Mouse (Mus musculus) ES-Bruce4 (cell line): ENCODE results near the gene Uhrf1.

Experiments used
- CTCF ChIP-seq: IDR thresholded peaks from one replicate; pipeline ENCODE4 v1.8.1; 2011; ENCODE audit warnings: low read depth, low read length
- EP300 ChIP-seq: IDR thresholded peaks from 2 replicates; pipeline ENCODE4 v1.6.1; 2011; ENCODE audit warnings: low read depth, low read length; ENCODE audit not compliant: insufficient read depth
- POLR2A ChIP-seq: IDR thresholded peaks from one replicate; pipeline ENCODE4 v1.8.1; 2011; ENCODE audit warnings: low read length; ENCODE audit not compliant: insufficient read depth

- no peak for TF ChIP-seq CTCF
- TF ChIP-seq POLR2A: no peak
- no peak for TF ChIP-seq EP300
These were observed 6.2 kb downstream of the Uhrf1 start for GRCm38 (mm10) chr17:56309191-56309945.
